Mouse (Mus musculus): ENCODE measurements at regions not wholly inside any gene's neighbourhood (a gene's known extent, or its start where the extent isn't known, plus 50 kb on each side); places are given as distances from the start of the nearest gene placed in this dataset.

- no peaks in the 10 kb centered on the region for H3K9me3 ChIP-seq
- H3K4me1 ChIP-seq (replicated peaks) = no peaks in the 10 kb centered on the region
- H3K4me2 ChIP-seq (replicated peaks) = no peak overlapping the region
- WGBS = 96% methylated on average over 1 of the region's 1 CpGs
- no peak overlapping the region for H3K27ac ChIP-seq
- H3K9ac ChIP-seq (replicated peaks) = no peak overlapping the region
- no peak overlapping the region for H3K4me3 ChIP-seq (replicated peaks)
- H3K27me3 ChIP-seq = no peaks in the 10 kb centered on the region
- no peak for ATAC-seq
- no peaks in the 10 kb centered on the region for H3K36me3 ChIP-seq
These were observed 81.9 kb downstream of the Edem1 start for GRCm38 (mm10) chr6:108910330-108910729.

- Histone ChIP-seq H3K4me1 (replicated peaks) (no peaks in the 10 kb centered on the region), H3K9ac (replicated peaks) (no peak overlapping the region), H3K36me3 (no peaks in the 10 kb centered on the region), H3K27me3 (no peaks in the 10 kb centered on the region), H3K9me3 (no peaks in the 10 kb centered on the region), H3K4me3 (replicated peaks) (no peak overlapping the region), H3K27ac (no peak overlapping the region), H3K4me2 (replicated peaks) (no peak overlapping the region)
- 47% methylated on average over 7 of the region's 7 CpGs for WGBS
- no peak for ATAC-seq
These were observed 84.1 kb downstream of the Edem1 start for GRCm38 (mm10) chr6:108912539-108912938.

- H3K27ac ChIP-seq = no peak overlapping the region
- no peaks in the 10 kb centered on the region for H3K27me3 ChIP-seq
- ATAC-seq = no peak
- H3K9ac ChIP-seq (replicated peaks) = no peak overlapping the region
- H3K4me3 ChIP-seq (replicated peaks) = no peak overlapping the region
- WGBS = 40% methylated on average over 2 of the region's 2 CpGs
- H3K36me3 ChIP-seq = no peaks in the 10 kb centered on the region
- H3K9me3 ChIP-seq = no peaks in the 10 kb centered on the region
- H3K4me1 ChIP-seq (replicated peaks) = no peaks in the 10 kb centered on the region; the same call in 1 of the 2 replicates
- no peak overlapping the region for H3K4me2 ChIP-seq (replicated peaks)
These were observed 91.0 kb downstream of the Edem1 start for GRCm38 (mm10) chr6:108919372-108919913.

GRCm38 (mm10) chr6:108921181-108921580 is 92.7 kb downstream of the Edem1 start:
- Histone ChIP-seq H3K27me3 (no peaks in the 10 kb centered on the region), H3K9me3 (no peaks in the 10 kb centered on the region), H3K27ac (no peak overlapping the region), H3K4me3 (replicated peaks) (no peak overlapping the region), H3K9ac (replicated peaks) (no peak overlapping the region), H3K36me3 (no peaks in the 10 kb centered on the region), H3K4me2 (replicated peaks) (no peak overlapping the region), H3K4me1 (replicated peaks) (no peaks in the 10 kb centered on the region; the same call in 1 of the 2 replicates)
- 95% methylated on average over 3 of the region's 3 CpGs for WGBS
- no peak for ATAC-seq

GRCm38 (mm10) chr6:108922564-108922963 is 94.1 kb downstream of the Edem1 start:
- Histone ChIP-seq H3K9ac (replicated peaks) (no peak overlapping the region), H3K27ac (no peak overlapping the region), H3K4me1 (replicated peaks) (no peaks in the 10 kb centered on the region; the same call in 1 of the 2 replicates), H3K36me3 (no peaks in the 10 kb centered on the region), H3K9me3 (no peaks in the 10 kb centered on the region), H3K4me2 (replicated peaks) (no peak overlapping the region), H3K4me3 (replicated peaks) (no peak overlapping the region), H3K27me3 (no peaks in the 10 kb centered on the region)
- no peak for ATAC-seq
- 90% methylated on average over 6 of the region's 6 CpGs for WGBS

- no peaks in the 10 kb centered on the region for H3K36me3 ChIP-seq
- no peak overlapping the region for H3K4me3 ChIP-seq (replicated peaks)
- no peak overlapping the region for H3K9ac ChIP-seq (replicated peaks)
- H3K9me3 ChIP-seq = no peaks in the 10 kb centered on the region
- H3K4me2 ChIP-seq (replicated peaks) = no peak overlapping the region
- H3K27ac ChIP-seq = no peak overlapping the region
- ATAC-seq = no peak
- H3K4me1 ChIP-seq (replicated peaks) = no peaks in the 10 kb centered on the region
- no peaks in the 10 kb centered on the region for H3K27me3 ChIP-seq
These were observed 100.5 kb downstream of the Edem1 start for GRCm38 (mm10) chr6:108928981-108929380.

GRCm38 (mm10) chr6:108938646-108939045 is 110.2 kb downstream of the Edem1 start:
- no peak overlapping the region for H3K4me2 ChIP-seq (replicated peaks)
- no peak for ATAC-seq
- H3K4me3 ChIP-seq (replicated peaks) = no peak overlapping the region
- H3K27me3 ChIP-seq = no peaks in the 10 kb centered on the region
- H3K27ac ChIP-seq = no peak overlapping the region
- 85% methylated on average over 5 of the region's 5 CpGs for WGBS
- H3K36me3 ChIP-seq = no peaks in the 10 kb centered on the region
- no peaks in the 10 kb centered on the region for H3K4me1 ChIP-seq (replicated peaks)
- H3K9ac ChIP-seq (replicated peaks) = no peak overlapping the region
- H3K9me3 ChIP-seq = no peaks in the 10 kb centered on the region

GRCm38 (mm10) chr6:108942288-108942687 is 113.8 kb downstream of the Edem1 start:
- H3K4me3 ChIP-seq (replicated peaks) = no peak overlapping the region
- H3K4me2 ChIP-seq (replicated peaks) = no peak overlapping the region
- no peaks in the 10 kb centered on the region for H3K9me3 ChIP-seq
- no peaks in the 10 kb centered on the region for H3K36me3 ChIP-seq
- H3K27me3 ChIP-seq = no peaks in the 10 kb centered on the region
- no peak for ATAC-seq
- H3K27ac ChIP-seq = no peak overlapping the region
- H3K4me1 ChIP-seq (replicated peaks) = no peaks in the 10 kb centered on the region
- H3K9ac ChIP-seq (replicated peaks) = no peak overlapping the region

- 93% methylated on average over 6 of the region's 6 CpGs for WGBS
- Histone ChIP-seq H3K27ac (no peak overlapping the region), H3K36me3 (no peaks in the 10 kb centered on the region), H3K4me2 (replicated peaks) (no peak overlapping the region), H3K9ac (replicated peaks) (no peak overlapping the region), H3K9me3 (no peaks in the 10 kb centered on the region), H3K4me1 (replicated peaks) (no peaks in the 10 kb centered on the region), H3K4me3 (replicated peaks) (no peak overlapping the region), H3K27me3 (no peaks in the 10 kb centered on the region)
- no peak for ATAC-seq
These were observed 123.9 kb downstream of the Edem1 start for GRCm38 (mm10) chr6:108952389-108952788.

- Histone ChIP-seq H3K9ac (replicated peaks) (no peak overlapping the region), H3K27ac (no peak overlapping the region), H3K36me3 (no peaks in the 10 kb centered on the region), H3K27me3 (no peaks in the 10 kb centered on the region), H3K4me1 (replicated peaks) (no peaks in the 10 kb centered on the region), H3K4me2 (replicated peaks) (no peak overlapping the region), H3K4me3 (replicated peaks) (no peak overlapping the region), H3K9me3 (no peaks in the 10 kb centered on the region)
- ATAC-seq = no peak
These were observed 134.4 kb downstream of the Edem1 start for GRCm38 (mm10) chr6:108962810-108963209.

GRCm38 (mm10) chr6:108963295-108963694 is 134.9 kb downstream of the Edem1 start:
- Histone ChIP-seq H3K4me3 (replicated peaks) (no peak overlapping the region), H3K9ac (replicated peaks) (no peak overlapping the region), H3K27ac (no peak overlapping the region), H3K27me3 (no peaks in the 10 kb centered on the region), H3K4me2 (replicated peaks) (no peak overlapping the region), H3K36me3 (no peaks in the 10 kb centered on the region), H3K9me3 (no peaks in the 10 kb centered on the region), H3K4me1 (replicated peaks) (no peaks in the 10 kb centered on the region)
- WGBS = 12% methylated on average over 2 of the region's 2 CpGs
- peak; percentile 63 for ATAC-seq

- Histone ChIP-seq H3K36me3 (no peaks in the 10 kb centered on the region), H3K4me3 (replicated peaks) (no peak overlapping the region), H3K27me3 (no peaks in the 10 kb centered on the region), H3K27ac (no peak overlapping the region), H3K9ac (replicated peaks) (no peak overlapping the region), H3K9me3 (no peaks in the 10 kb centered on the region), H3K4me2 (replicated peaks) (no peak overlapping the region), H3K4me1 (replicated peaks) (no peaks in the 10 kb centered on the region)
- 62% methylated on average over 4 of the region's 4 CpGs for WGBS
- ATAC-seq = no peak
These were observed 141.2 kb downstream of the Edem1 start for GRCm38 (mm10) chr6:108969477-108970176.

Measured in midbrain, embryonic 13.5 days (tissue).